Mouse (Mus musculus): ENCODE data around the gene Atp6v0a2. TPM values are rescaled to one million over a fixed set of nuclear protein-coding genes. Genes with fewer than 3 reads are reported as not detected.
A peak's percentile ranks its signal among the peaks of the same experiment; 100 is the strongest.

Gene Atp6v0a2
- polyA plus RNA-seq, 1 experiment from 2014 or later = 50.7 TPM

DNA sequence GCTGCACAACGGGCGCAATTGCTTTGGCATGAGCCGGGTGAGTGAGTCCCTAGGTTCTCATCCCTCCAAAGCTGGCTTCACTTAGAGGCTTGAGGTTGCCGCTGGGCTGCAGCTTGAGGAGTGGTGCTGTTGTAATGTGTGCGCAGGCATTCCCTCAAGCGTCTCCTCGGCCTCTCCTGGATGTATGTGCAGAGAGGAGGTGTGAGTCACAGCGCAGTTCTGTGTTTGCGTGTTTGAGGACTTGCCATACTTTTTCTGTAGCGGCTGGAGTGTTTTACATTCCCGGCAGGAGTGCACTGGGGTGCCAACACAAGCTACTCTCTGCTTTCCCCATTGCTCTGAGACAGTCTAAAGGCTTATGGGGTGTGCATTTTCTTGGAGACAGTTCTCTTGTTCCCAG lies 89.6 kb downstream of the Atp6v0a2 start:
- whole genome bisulfite sequencing = 97% methylated on average over 11 of the region's 11 CpGs
- no peak for DNase-seq (ENCODE audit: low spot score)
- H3K27me3 ChIP-seq (ENCODE audit: low read depth, poor library complexity, severe bottlenecking) = no peaks in the 10 kb centered on the region
- H3K4me3 ChIP-seq = no peak overlapping the region
- peaks cover 96% of the 10 kb centered on the region for H3K36me3 ChIP-seq
- no peaks in the 10 kb centered on the region for H3K9me3 ChIP-seq (replicated peaks)
- no peak overlapping the region for H3K27ac ChIP-seq
- H3K4me1 ChIP-seq = no peaks in the 10 kb centered on the region

GRCm38 (mm10) chr5:124718396-124718795 lies 90.0 kb downstream of the Atp6v0a2 start:
- H3K4me1 ChIP-seq = no peaks in the 10 kb centered on the region
- H3K9me3 ChIP-seq (replicated peaks) = no peaks in the 10 kb centered on the region
- DNase-seq (ENCODE audit: low spot score) = no peak
- H3K27me3 ChIP-seq (ENCODE audit: low read depth, poor library complexity, severe bottlenecking) = no peaks in the 10 kb centered on the region
- 91% methylated on average over 7 of the region's 7 CpGs for WGBS
- H3K27ac ChIP-seq = no peak overlapping the region
- peaks cover 96% of the 10 kb centered on the region for H3K36me3 ChIP-seq
- H3K4me3 ChIP-seq = no peak overlapping the region

DNA sequence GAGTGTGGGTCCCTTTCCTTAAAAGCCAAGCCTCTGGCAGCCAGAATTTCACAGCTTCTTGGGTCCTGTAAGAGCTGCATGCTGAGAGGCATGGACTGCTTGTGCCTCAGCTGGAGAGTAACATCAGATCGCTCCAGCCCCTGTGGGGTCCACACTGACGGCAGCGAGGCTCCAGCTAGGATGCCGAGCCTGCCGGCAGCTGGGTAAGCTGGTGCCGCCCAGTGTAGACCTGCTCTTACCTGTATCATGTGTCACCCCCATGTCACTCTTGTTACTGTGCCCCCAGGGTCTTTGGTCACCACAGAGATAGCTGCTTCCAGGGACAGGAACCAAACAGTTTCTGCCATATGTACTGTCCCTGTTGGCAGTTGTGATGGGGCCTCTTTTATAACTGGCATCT lies 94.7 kb downstream of the Atp6v0a2 start:
- Histone ChIP-seq H3K4me3 (no peak overlapping the region), H3K9me3 (replicated peaks) (no peaks in the 10 kb centered on the region), H3K27ac (no peak overlapping the region), H3K36me3 (peaks cover 57% of the 10 kb centered on the region), H3K27me3 (ENCODE audit: low read depth, poor library complexity, severe bottlenecking) (peaks cover 6% of the 10 kb centered on the region; the same call in 1 of the 2 replicates), H3K4me1 (peaks cover 4% of the 10 kb centered on the region)
- DNase-seq (ENCODE audit: low spot score) = no peak
- WGBS = 95% methylated on average over 6 of the region's 6 CpGs

GRCm38 (mm10) chr5:124724997-124725396 lies 96.6 kb downstream of the Atp6v0a2 start, which contains the start of gene Dnah10:
TSS of gene Dnah10 (plus strand) at chr5:124725085.
- peaks cover 9% of the 10 kb centered on the region for H3K4me1 ChIP-seq
- 0 out of 2 replicates have a peak within 1 kb of the TSS, but pooled peaks have one; percentile 8 for H3K4me3 ChIP-seq
- H3K27me3 ChIP-seq (ENCODE audit: low read depth, poor library complexity, severe bottlenecking) = peaks cover 6% of the 10 kb centered on the region; the same call in 1 of the 2 replicates
- H3K36me3 ChIP-seq = peaks cover 38% of the 10 kb centered on the region
- H3K9me3 ChIP-seq (replicated peaks) = no peaks in the 10 kb centered on the region
- H3K27ac ChIP-seq = no peak within 1 kb of the TSS
- 14% methylated on average over 29 of the region's 29 CpGs for WGBS
- peak; percentile 47 for DNase-seq (ENCODE audit: low spot score)

GRCm38 (mm10) chr5:124729662-124730206 lies 101.4 kb downstream of the Atp6v0a2 start:
- H3K27ac ChIP-seq = no peak overlapping the region
- peaks cover 9% of the 10 kb centered on the region for H3K4me1 ChIP-seq
- DNase-seq (ENCODE audit: low spot score) = peak; percentile 35
- WGBS = 19% methylated on average over 21 of the region's 21 CpGs
- H3K4me3 ChIP-seq = peak overlapping the region; percentile 39
- peaks cover 6% of the 10 kb centered on the region; the same call in 1 of the 2 replicates for H3K27me3 ChIP-seq (ENCODE audit: low read depth, poor library complexity, severe bottlenecking)
- H3K9me3 ChIP-seq (replicated peaks) = no peaks in the 10 kb centered on the region
- no peaks in the 10 kb centered on the region for H3K36me3 ChIP-seq

DNA sequence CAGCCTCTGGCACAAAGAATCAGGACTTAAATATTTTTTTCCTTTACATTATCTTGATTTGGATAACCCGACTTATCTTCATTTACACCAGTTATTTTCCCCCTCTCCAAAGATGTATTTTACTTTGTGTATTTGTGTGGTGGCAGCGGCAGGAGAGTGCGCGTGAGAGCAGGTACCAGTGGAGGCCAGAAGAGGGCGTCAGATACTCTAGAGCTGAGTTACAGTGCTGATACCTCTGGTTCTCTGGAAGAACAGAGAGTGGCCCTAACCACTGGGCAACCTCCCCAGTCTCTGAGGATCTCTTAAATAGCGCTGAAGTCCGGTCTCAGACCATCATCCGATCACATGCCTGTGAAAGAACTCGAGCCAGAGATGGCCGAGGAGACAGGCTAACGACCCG lies 105.6 kb downstream of the Atp6v0a2 start:
- no peak overlapping the region for H3K27ac ChIP-seq
- peaks cover 4% of the 10 kb centered on the region; the same call in 1 of the 2 replicates for H3K4me1 ChIP-seq
- no peaks in the 10 kb centered on the region for H3K27me3 ChIP-seq (ENCODE audit: low read depth, poor library complexity, severe bottlenecking)
- 88% methylated on average over 12 of the region's 12 CpGs for WGBS
- no peaks in the 10 kb centered on the region for H3K36me3 ChIP-seq
- no peaks in the 10 kb centered on the region for H3K9me3 ChIP-seq (replicated peaks)
- no peak overlapping the region for H3K4me3 ChIP-seq
- DNase-seq (ENCODE audit: low spot score) = no peak

DNA sequence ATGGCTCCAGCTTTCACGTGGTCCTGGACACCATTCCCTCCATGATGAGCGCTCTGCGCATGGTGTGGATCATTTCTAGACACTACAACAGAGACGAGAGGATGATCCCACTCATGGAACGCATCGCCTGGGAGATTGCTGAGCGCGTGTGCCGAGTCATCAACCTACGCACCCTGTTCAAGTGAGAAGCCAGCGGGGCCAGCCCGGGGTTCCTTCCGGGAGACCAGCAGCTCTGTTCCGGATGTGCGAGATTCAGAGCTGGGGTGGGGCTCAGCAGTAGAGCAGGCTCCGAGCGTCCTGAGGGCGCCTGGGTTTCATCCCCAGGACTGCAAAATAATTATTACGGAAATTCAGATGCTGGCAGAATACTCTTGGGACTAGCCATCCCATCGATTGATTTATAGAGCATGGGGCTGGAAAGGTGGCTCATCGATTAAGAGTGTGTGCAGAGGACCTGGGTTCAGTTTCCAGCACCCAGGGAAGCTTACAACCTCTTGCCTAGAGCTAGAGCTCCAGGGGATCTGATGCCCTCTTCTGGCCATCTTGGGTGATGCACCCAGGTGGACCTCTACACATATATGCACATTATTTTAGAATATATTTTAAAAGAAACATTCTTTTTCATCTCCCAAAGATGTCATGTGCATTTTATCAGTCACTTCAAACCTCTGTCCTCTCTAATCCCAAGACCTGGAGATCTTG lies 113.7 kb downstream of the Atp6v0a2 start:
- H3K9me3 ChIP-seq (replicated peaks) = no peaks in the 10 kb centered on the region; the same call in 1 of the 2 replicates
- H3K27me3 ChIP-seq (ENCODE audit: low read depth, poor library complexity, severe bottlenecking) = no peaks in the 10 kb centered on the region
- WGBS = 96% methylated on average over 21 of the region's 21 CpGs
- no peaks in the 10 kb centered on the region for H3K36me3 ChIP-seq
- H3K27ac ChIP-seq = no peak overlapping the region
- H3K4me3 ChIP-seq = no peak overlapping the region
- no peak for DNase-seq (ENCODE audit: low spot score)
- no peaks in the 10 kb centered on the region for H3K4me1 ChIP-seq

GRCm38 (mm10) chr5:124743841-124744240 lies 115.5 kb downstream of the Atp6v0a2 start:
- no peaks in the 10 kb centered on the region for H3K36me3 ChIP-seq
- H3K27ac ChIP-seq = no peak overlapping the region
- no peaks in the 10 kb centered on the region; the same call in 1 of the 2 replicates for H3K9me3 ChIP-seq (replicated peaks)
- DNase-seq (ENCODE audit: low spot score) = no peak
- no peak overlapping the region for H3K4me3 ChIP-seq
- H3K27me3 ChIP-seq (ENCODE audit: low read depth, poor library complexity, severe bottlenecking) = no peaks in the 10 kb centered on the region
- no peaks in the 10 kb centered on the region for H3K4me1 ChIP-seq
- WGBS = 90% methylated on average over 3 of the region's 3 CpGs

DNA sequence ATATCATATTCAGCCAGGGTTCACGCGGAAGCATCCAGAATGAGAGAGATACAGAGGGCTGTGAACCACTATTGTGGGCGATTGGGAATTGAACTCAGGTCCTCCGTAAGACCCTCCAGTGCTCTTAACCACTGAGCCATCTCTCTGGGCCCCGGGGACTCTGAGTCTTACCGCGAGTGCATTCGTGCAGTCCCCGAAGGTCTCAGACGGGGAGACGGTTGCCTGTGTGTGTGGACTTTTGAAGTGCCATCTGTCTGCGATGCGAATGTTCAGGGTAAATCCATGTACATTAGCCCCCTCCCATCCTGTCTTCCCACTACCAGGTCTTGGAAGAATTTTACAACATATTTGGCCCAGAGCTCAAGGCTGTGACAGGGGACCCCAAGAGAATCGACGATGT lies 117.8 kb downstream of the Atp6v0a2 start:
- H3K9me3 ChIP-seq (replicated peaks) = no peaks in the 10 kb centered on the region; the same call in 1 of the 2 replicates
- 93% methylated on average over 15 of the region's 15 CpGs for WGBS
- H3K36me3 ChIP-seq = no peaks in the 10 kb centered on the region
- no peaks in the 10 kb centered on the region for H3K27me3 ChIP-seq (ENCODE audit: low read depth, poor library complexity, severe bottlenecking)
- H3K4me1 ChIP-seq = no peaks in the 10 kb centered on the region
- no peak overlapping the region for H3K27ac ChIP-seq
- DNase-seq (ENCODE audit: low spot score) = no peak
- H3K4me3 ChIP-seq = no peak overlapping the region

GRCm38 (mm10) chr5:124748296-124748695 lies 119.9 kb downstream of the Atp6v0a2 start:
- H3K9me3 ChIP-seq (replicated peaks) = no peaks in the 10 kb centered on the region
- no peaks in the 10 kb centered on the region for H3K27me3 ChIP-seq (ENCODE audit: low read depth, poor library complexity, severe bottlenecking)
- H3K4me3 ChIP-seq = no peak overlapping the region
- H3K36me3 ChIP-seq = no peaks in the 10 kb centered on the region
- no peak overlapping the region for H3K27ac ChIP-seq
- WGBS = 85% methylated on average over 18 of the region's 18 CpGs
- no peaks in the 10 kb centered on the region for H3K4me1 ChIP-seq
- DNase-seq (ENCODE audit: low spot score) = no peak

DNA sequence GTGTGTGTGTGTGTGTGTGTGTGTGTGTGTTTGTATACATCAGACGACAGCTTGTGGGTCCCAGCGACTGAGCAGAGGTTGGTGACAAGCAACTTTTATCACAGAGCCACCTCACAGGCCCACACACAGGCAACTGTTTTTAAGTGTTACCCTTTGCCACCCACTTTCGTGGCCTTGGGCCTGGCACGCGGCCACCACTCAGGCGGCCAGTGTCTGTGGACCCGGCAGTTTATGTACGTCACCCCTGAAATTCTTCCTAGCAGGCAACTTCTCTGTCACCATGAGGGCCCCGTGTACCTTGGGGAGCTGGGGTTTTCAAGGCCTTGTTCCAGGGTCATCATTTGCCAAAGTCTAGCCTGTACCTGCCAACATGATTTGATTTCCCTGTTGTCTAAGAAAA lies 123.3 kb downstream of the Atp6v0a2 start:
- Histone ChIP-seq H3K4me1 (no peaks in the 10 kb centered on the region), H3K9me3 (replicated peaks) (no peaks in the 10 kb centered on the region), H3K36me3 (no peaks in the 10 kb centered on the region), H3K27ac (no peak overlapping the region), H3K27me3 (ENCODE audit: low read depth, poor library complexity, severe bottlenecking) (no peaks in the 10 kb centered on the region), H3K4me3 (no peak overlapping the region)
- DNase-seq (ENCODE audit: low spot score) = no peak
- 93% methylated on average over 9 of the region's 9 CpGs for WGBS

GRCm38 (mm10) chr5:124761011-124761410 lies 132.6 kb downstream of the Atp6v0a2 start:
- Histone ChIP-seq H3K9me3 (replicated peaks) (no peaks in the 10 kb centered on the region), H3K36me3 (no peaks in the 10 kb centered on the region), H3K4me1 (no peaks in the 10 kb centered on the region), H3K27ac (no peak overlapping the region), H3K27me3 (ENCODE audit: low read depth, poor library complexity, severe bottlenecking) (no peaks in the 10 kb centered on the region), H3K4me3 (no peak overlapping the region)
- DNase-seq (ENCODE audit: low spot score) = no peak
- 62% methylated on average over 18 of the region's 18 CpGs for WGBS

DNA sequence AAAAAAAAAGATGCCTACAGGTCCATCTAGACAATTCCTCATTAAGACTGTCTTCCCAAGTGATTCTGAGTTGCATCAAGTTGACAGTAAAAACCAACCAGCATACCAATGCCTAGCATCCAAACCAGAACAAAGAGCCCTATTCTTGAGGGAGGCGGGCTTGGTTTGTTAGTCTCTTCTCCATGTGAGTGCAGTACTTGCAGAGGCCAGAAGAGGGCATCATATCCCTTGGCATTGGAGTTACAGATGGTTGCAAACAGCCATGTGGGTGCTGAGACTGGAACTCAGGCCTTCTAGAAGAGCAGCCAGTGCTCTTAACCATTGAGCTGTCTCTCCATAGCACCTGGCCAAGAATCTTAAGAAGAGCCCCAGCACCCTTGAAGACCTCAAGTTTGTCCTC lies 133.4 kb downstream of the Atp6v0a2 start:
- Histone ChIP-seq H3K27ac (no peak overlapping the region), H3K9me3 (replicated peaks) (no peaks in the 10 kb centered on the region), H3K4me3 (no peak overlapping the region), H3K36me3 (no peaks in the 10 kb centered on the region), H3K4me1 (no peaks in the 10 kb centered on the region), H3K27me3 (ENCODE audit: low read depth, poor library complexity, severe bottlenecking) (no peaks in the 10 kb centered on the region)
- no peak for DNase-seq (ENCODE audit: low spot score)
- WGBS = 97% methylated on average over 1 of the region's 1 CpGs

Measured in limb, embryonic 10.5 days (tissue).